Mouse (Mus musculus) forebrain, embryonic 11.5 days (tissue): Measurements from ENCODE around the gene Zfp292. TPM values are rescaled to one million over a fixed set of nuclear protein-coding genes. Genes with fewer than 3 reads are reported as not detected.

Source experiments
- ATAC-seq: fragments of 200-750 bp; cut with Nextera tagmentation; replicated peaks from 2 replicates; pipeline ENCODE4 v1.8.0; 2017; ENCODE audit warnings: moderate TSS enrichment; ENCODE audit not compliant: low FRiP score
- DNase-seq: peaks from one replicate; pipeline ENCODE4 v3.0.0-alpha.2; 2017; ENCODE audit warnings: low spot score
- H3K27ac ChIP-seq: fragments of 300-500 bp; sonication (generic); 2 replicates; pipeline ENCODE4 v1.5.1; 2014; ENCODE audit warnings: low read depth, low read length
- H3K27me3 ChIP-seq: fragments of 300-500 bp; sonication (generic); 2 replicates; pipeline ENCODE4 v1.6.1; 2014; ENCODE audit warnings: mild to moderate bottlenecking, low read length, mixed read lengths; ENCODE audit not compliant: control insufficient read depth, insufficient read depth
- H3K36me3 ChIP-seq: fragments of 300-500 bp; sonication (generic); 2 replicates; pipeline ENCODE4 v1.6.1; 2014; ENCODE audit warnings: mild to moderate bottlenecking, low read length, moderate library complexity, mixed read lengths; ENCODE audit not compliant: control insufficient read depth, insufficient read depth
- H3K4me1 ChIP-seq: fragments of 300-500 bp; sonication (generic); replicated peaks from 2 replicates; pipeline ENCODE4 v1.6.1; 2014; ENCODE audit warnings: low read length, mixed read lengths; ENCODE audit not compliant: control insufficient read depth, insufficient read depth
- H3K4me2 ChIP-seq: fragments of 300-500 bp; sonication (generic); 2 replicates; pipeline ENCODE4 v1.6.1; 2014; ENCODE audit warnings: low read depth, mild to moderate bottlenecking, low read length, moderate library complexity, mixed read lengths; ENCODE audit not compliant: severe bottlenecking
- H3K4me3 ChIP-seq: fragments of 300-500 bp; sonication (generic); 2 replicates; pipeline ENCODE4 v1.5.1; 2014; ENCODE audit warnings: low read depth, low read length
- H3K9ac ChIP-seq: fragments of 300-500 bp; sonication (generic); 2 replicates; pipeline ENCODE4 v1.6.1; 2014; ENCODE audit warnings: low read length
- H3K9me3 ChIP-seq: fragments of 300-500 bp; sonication (generic); 2 replicates; pipeline ENCODE4 v1.6.1; 2016; ENCODE audit warnings: low read length, mixed read lengths; ENCODE audit not compliant: control insufficient read depth
- WGBS: fragments of 180-500 bp; shearing (Covaris S2); extraction: QIAGEN DNeasy Blood & Tissue Kit; methylation state at CpG from one replicate; pipeline ENCODE4 v1.1.7; 2014; 5-methylcytosine and 5-hydroxymethylcytosine counted together
- polyA plus RNA-seq: library from polyadenylated mRNA; unstranded; fragments of >200 nt; fragmentation: Nextera tagmentation; extraction: Ambion mirVana; gene quantifications from 2 replicates; pipeline ENCODE4 v1.2.1, GENCODE M21; 2014

The Zfp292 gene
- polyA plus RNA-seq, 1 experiment from 2014 or later: 43.6 TPM

DNA sequence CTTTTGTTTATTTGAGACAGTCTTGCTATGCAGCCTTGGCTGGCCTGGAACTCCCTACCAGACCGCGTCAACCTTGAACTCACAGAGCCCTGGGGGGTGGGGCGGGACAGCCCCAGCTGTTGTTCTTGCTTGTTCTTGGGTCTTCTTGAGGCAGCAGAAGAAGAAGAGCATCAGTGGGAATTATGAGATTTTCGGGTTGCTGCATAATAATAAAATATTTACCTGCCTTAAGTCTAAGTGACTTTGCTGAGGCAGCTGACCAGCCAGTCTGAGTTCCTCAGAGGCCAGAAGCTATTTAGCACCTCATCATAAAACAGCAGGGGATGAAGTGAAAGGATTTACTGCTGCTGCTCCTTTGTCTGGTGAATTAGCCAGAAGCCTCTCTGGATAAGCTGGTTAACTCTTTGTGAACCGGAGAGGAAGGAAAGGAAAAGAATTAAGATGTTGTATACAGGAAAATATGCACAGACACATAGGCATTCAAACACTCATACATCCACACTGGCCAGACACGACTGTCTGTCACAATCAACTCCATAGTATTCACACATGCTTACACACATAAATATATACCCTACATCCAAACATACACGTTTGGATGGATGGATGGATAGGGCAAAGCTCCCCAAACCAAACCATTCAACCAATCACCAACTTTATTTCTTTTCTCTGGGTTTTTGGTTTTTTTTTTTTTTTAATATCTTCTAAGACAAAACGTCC is 110.9 kb downstream of the Zfp292 start:
- peaks cover 4% of the 10 kb centered on the region; the same call in 1 of the 2 replicates for H3K4me1 ChIP-seq
- no peak overlapping the region for H3K4me3 ChIP-seq
- ATAC-seq: peak; percentile 70
- no peaks in the 10 kb centered on the region for H3K36me3 ChIP-seq
- no peaks in the 10 kb centered on the region for H3K9me3 ChIP-seq
- DNase-seq: peak; percentile 57
- no peak overlapping the region for H3K27ac ChIP-seq
- H3K4me2 ChIP-seq: 0 out of 2 replicates have a peak overlapping the region, but pooled peaks have one; percentile 8
- no peak overlapping the region for H3K9ac ChIP-seq
- H3K27me3 ChIP-seq: no peaks in the 10 kb centered on the region
- WGBS: 6% methylated on average over 8 of the region's 8 CpGs

DNA sequence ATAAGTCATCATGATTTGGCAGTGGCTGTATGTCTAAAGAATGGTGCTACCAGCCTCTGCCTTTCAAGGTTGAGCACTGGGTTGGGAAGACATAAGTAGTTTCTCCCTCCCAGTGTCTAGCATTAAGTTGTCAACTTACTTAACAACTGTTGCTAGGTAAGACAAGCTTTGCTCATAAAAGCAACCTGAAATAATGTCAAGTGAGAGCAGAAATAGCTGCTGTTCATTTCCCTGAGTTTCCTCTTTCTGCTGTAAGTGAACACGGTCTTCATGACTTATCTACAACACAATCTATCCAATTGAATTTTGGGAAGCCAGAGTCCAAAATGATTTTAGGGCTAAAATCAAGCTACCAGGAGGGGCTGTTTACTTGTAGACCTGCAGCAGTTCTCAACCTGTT is 126.6 kb downstream of the Zfp292 start, which contains the start of gene Gm136:
Gene Gm136, minus strand, starts transcription at position 101 of the 400 bp plus-strand sequence.
- Histone ChIP-seq H3K36me3 (no peaks in the 10 kb centered on the region), H3K27me3 (no peaks in the 10 kb centered on the region), H3K4me2 (no peak within 1 kb of the TSS), H3K4me1 (no peaks in the 10 kb centered on the region), H3K4me3 (no peak within 1 kb of the TSS), H3K27ac (no peak within 1 kb of the TSS), H3K9ac (no peak within 1 kb of the TSS), H3K9me3 (no peaks in the 10 kb centered on the region)
- 87% methylated on average over 1 of the region's 1 CpGs for WGBS
- ATAC-seq (no peak), DNase-seq (no peak)

Other genes starting within 250 kb of the Zfp292 start
- 53.7 and 62.9 TPM in 2 replicates for gene Slc35a1, start 195.5 kb downstream of the Zfp292 start, polyA plus RNA-seq
- gene Cfap206, start 152.8 kb downstream of the Zfp292 start, polyA plus RNA-seq: 0.88 and 1.2 TPM in 2 replicates
- not detected in 2 replicates for gene Gm136, start 126.7 kb downstream of the Zfp292 start, polyA plus RNA-seq
- gene Smim8, start 104.5 kb downstream of the Zfp292 start, polyA plus RNA-seq: 42.1 and 48.9 TPM in 2 replicates
- gene Cga, start 10.8 kb upstream of the Zfp292 start, polyA plus RNA-seq: not detected in 2 replicates